Mouse (Mus musculus): ENCODE measurements around the gene Shc4. TPM values are rescaled to one million over a fixed set of nuclear protein-coding genes. Genes with fewer than 3 reads are reported as not detected.

Shc4 gene
- total and polyA plus RNA-seq, 3 experiments = 0.31 to 0.77 (median 0.44) TPM

DNA sequence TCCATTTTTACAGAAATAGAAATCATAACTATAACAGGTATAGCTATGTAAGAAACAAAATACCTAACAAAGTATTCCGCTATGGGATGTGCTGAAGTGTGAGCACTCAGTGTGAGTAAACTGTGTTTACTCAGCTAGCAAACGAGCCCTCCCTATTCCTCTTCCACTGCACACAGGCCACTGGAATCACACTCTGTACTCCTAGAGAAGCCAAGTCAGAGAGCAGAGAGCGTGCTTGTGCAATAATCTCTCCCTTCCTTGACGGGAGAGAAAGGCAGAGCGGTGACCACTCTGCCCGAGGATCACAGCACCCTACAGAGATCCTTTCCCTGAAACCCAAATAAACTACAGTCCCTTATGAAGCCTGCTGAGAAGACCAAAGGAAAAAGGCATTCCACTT is 125.7 kb downstream of the Shc4 start:
- H3K9ac ChIP-seq (ENCODE audit: low read depth, low read length) = no peak overlapping the region
- intact Hi-C loops (cut with DNase I) = no loop called here
- no peak overlapping the region for H3K4me3 ChIP-seq
- no peak for TF ChIP-seq EP300 (IDR thresholded peaks at IDR 0.05; ENCODE audit: insufficient read depth, low read depth, low read length)
- TF ChIP-seq CTCF (IDR thresholded peaks at IDR 0.05) = no peak
- TF ChIP-seq POLR2A (IDR thresholded peaks at IDR 0.05; ENCODE audit: insufficient read depth, low read depth, low read length) = no peak
- no peaks in the 10 kb centered on the region for H3K36me3 ChIP-seq (ENCODE audit: control insufficient read depth, insufficient read depth, low read length)
- DNase-seq = no peak
- WGBS = 76% methylated on average over 6 of the region's 6 CpGs
- H3K4me1 ChIP-seq (ENCODE audit: control insufficient read depth, insufficient read depth, low read length) = no peaks in the 10 kb centered on the region
- no peaks in the 10 kb centered on the region for H3K79me2 ChIP-seq (replicated peaks; ENCODE audit: control insufficient read depth, insufficient read depth, low read length)
- no peaks in the 10 kb centered on the region for H3K27me3 ChIP-seq (ENCODE audit: control insufficient read depth, insufficient read depth, low read length)
- H3K27ac ChIP-seq = no peak overlapping the region

DNA sequence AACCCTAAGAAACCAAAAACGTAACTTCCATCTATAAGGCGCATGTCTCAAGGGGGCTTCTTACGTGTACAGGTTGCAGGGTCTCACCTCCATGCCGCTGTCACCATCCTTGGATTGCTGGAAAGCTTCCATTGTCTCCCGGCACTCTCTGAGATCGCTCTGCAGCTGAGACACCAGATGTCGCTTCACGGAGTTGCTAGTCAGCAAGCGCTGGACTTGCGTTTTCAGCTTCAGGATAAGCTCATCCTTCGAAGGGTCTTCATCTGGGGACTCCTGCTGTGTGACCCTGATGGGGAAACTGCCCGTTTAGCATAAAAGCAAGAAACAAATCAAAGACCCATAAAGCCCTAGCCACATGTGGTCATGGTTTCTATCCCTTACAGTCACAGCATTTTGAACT is 129.2 kb downstream of the Shc4 start:
- H3K27ac ChIP-seq = no peak overlapping the region
- no peak for DNase-seq
- TF ChIP-seq CTCF (IDR thresholded peaks at IDR 0.05) (no peak), POLR2A (IDR thresholded peaks at IDR 0.05; ENCODE audit: insufficient read depth, low read depth, low read length) (no peak), EP300 (IDR thresholded peaks at IDR 0.05; ENCODE audit: insufficient read depth, low read depth, low read length) (no peak)
- H3K4me3 ChIP-seq = no peak overlapping the region
- H3K27me3 ChIP-seq (ENCODE audit: control insufficient read depth, insufficient read depth, low read length) = no peaks in the 10 kb centered on the region
- intact Hi-C loops (cut with DNase I) = no loop called here
- no peaks in the 10 kb centered on the region for H3K36me3 ChIP-seq (ENCODE audit: control insufficient read depth, insufficient read depth, low read length)
- no peak overlapping the region for H3K9ac ChIP-seq (ENCODE audit: low read depth, low read length)
- 96% methylated on average over 12 of the region's 12 CpGs for WGBS
- H3K79me2 ChIP-seq (replicated peaks; ENCODE audit: control insufficient read depth, insufficient read depth, low read length) = no peaks in the 10 kb centered on the region
- H3K4me1 ChIP-seq (ENCODE audit: control insufficient read depth, insufficient read depth, low read length) = no peaks in the 10 kb centered on the region

DNA sequence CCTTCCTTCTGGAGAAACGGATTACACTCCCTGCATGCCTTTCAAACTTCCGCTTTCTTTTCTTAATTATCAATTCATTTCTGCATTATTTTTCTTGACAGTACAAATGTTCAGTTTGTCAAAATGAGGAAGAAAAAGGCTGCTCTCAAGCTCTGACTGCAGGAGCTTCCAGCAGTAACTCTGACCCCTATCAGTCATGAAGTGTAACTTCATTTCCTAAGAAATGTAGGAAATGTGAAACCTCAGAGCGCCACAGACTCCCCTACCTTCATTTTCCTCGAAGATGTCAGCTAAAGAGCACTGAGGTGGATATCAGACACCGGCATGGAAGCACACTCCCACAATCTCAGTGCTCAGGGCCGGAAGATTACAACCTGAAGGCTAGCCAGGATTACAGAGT is 129.9 kb downstream of the Shc4 start:
- no peaks in the 10 kb centered on the region for H3K36me3 ChIP-seq (ENCODE audit: control insufficient read depth, insufficient read depth, low read length)
- no peaks in the 10 kb centered on the region for H3K27me3 ChIP-seq (ENCODE audit: control insufficient read depth, insufficient read depth, low read length)
- intact Hi-C loops (cut with DNase I) = no loop called here
- H3K4me3 ChIP-seq = no peak overlapping the region
- H3K4me1 ChIP-seq (ENCODE audit: control insufficient read depth, insufficient read depth, low read length) = no peaks in the 10 kb centered on the region
- TF ChIP-seq POLR2A (IDR thresholded peaks at IDR 0.05; ENCODE audit: insufficient read depth, low read depth, low read length) (no peak), CTCF (IDR thresholded peaks at IDR 0.05) (peak; percentile 63)
- no peak overlapping the region for H3K9ac ChIP-seq (ENCODE audit: low read depth, low read length)
- no peak for DNase-seq
- 48% methylated on average over 6 of the region's 6 CpGs for WGBS
- H3K79me2 ChIP-seq (replicated peaks; ENCODE audit: control insufficient read depth, insufficient read depth, low read length) = no peaks in the 10 kb centered on the region
- H3K27ac ChIP-seq = no peak overlapping the region

DNA sequence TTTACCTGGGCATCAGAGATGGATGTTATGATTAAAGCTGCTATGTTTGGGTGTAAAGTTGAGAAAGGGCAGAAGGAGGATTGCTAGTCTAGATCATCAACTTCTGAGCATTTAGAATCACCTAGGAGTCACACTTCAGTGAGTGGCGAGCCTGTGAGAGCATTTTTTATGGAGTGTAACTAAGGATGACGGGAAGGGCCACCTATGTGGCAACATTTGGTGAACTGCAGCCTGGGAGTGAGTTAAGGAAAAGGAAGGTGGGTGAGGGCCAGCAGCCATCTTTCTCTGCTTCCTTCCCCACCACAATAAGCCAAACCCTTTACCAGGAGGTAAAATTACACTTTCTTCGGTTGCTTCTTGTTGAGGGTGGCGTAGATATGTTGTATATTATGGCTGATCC is 132.1 kb downstream of the Shc4 start:
- H3K27ac ChIP-seq = no peak overlapping the region
- no peaks in the 10 kb centered on the region for H3K27me3 ChIP-seq (ENCODE audit: control insufficient read depth, insufficient read depth, low read length)
- H3K36me3 ChIP-seq (ENCODE audit: control insufficient read depth, insufficient read depth, low read length) = no peaks in the 10 kb centered on the region
- over 99% methylated on average over 4 of the region's 4 CpGs for WGBS
- intact Hi-C loops (cut with DNase I) = no loop called here
- no peak overlapping the region for H3K4me3 ChIP-seq
- H3K9ac ChIP-seq (ENCODE audit: low read depth, low read length) = no peak overlapping the region
- H3K79me2 ChIP-seq (replicated peaks; ENCODE audit: control insufficient read depth, insufficient read depth, low read length) = no peaks in the 10 kb centered on the region
- DNase-seq = no peak
- H3K4me1 ChIP-seq (ENCODE audit: control insufficient read depth, insufficient read depth, low read length) = no peaks in the 10 kb centered on the region
- TF ChIP-seq CTCF (IDR thresholded peaks at IDR 0.05) = no peak
- no peak for TF ChIP-seq EP300 (IDR thresholded peaks at IDR 0.05; ENCODE audit: insufficient read depth, low read depth, low read length)
- no peak for TF ChIP-seq POLR2A (IDR thresholded peaks at IDR 0.05; ENCODE audit: insufficient read depth, low read depth, low read length)

DNA sequence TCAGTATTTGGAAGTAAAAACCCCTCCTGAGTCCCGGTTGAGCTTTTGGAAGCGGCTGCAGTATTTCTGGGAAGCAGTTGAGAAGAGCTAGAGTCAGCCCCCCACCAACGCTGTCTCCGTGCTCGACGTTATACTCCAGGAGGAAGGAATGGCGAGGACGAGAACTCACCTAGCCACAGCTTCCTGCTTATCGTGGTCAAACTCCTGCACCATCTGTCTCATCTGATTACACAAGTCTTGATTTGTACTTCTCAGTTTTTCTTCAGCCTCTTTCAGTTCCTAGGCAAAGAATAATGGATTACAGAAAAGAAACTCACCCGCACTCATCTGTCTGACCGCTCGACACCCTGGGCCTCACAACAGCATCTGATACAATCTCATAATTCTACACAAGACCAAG is 134.7 kb downstream of the Shc4 start:
- H3K4me1 ChIP-seq (ENCODE audit: control insufficient read depth, insufficient read depth, low read length) = no peaks in the 10 kb centered on the region
- no peaks in the 10 kb centered on the region for H3K27me3 ChIP-seq (ENCODE audit: control insufficient read depth, insufficient read depth, low read length)
- intact Hi-C loops (cut with DNase I) = no loop called here
- no peaks in the 10 kb centered on the region for H3K79me2 ChIP-seq (replicated peaks; ENCODE audit: control insufficient read depth, insufficient read depth, low read length)
- WGBS = 92% methylated on average over 12 of the region's 12 CpGs
- DNase-seq = no peak
- no peaks in the 10 kb centered on the region for H3K36me3 ChIP-seq (ENCODE audit: control insufficient read depth, insufficient read depth, low read length)
- H3K27ac ChIP-seq = no peak overlapping the region
- TF ChIP-seq POLR2A (IDR thresholded peaks at IDR 0.05; ENCODE audit: insufficient read depth, low read depth, low read length) (no peak), CTCF (IDR thresholded peaks at IDR 0.05) (no peak), EP300 (IDR thresholded peaks at IDR 0.05; ENCODE audit: insufficient read depth, low read depth, low read length) (no peak)
- H3K4me3 ChIP-seq = no peak overlapping the region
- no peak overlapping the region for H3K9ac ChIP-seq (ENCODE audit: low read depth, low read length)

DNA sequence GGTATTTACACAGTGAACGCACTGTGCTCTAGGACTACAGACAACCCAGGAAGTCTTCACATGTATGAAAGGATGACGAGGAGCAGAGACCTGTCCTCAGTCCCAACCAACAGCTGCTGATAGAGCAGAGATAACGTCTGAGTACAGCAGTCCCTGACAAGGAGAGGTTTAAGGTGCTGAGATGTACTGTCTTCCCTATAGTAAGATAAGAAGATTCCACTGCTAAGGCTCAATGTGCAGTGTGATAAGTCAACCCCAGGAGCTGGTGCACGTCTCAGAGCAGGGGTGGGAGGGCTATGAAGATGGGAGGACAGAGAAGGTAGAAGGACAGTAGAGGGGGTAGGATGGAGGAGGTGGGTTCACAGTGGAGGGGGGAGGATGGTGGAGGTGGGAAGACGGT is 142.9 kb downstream of the Shc4 start:
- TF ChIP-seq EP300 (IDR thresholded peaks at IDR 0.05; ENCODE audit: insufficient read depth, low read depth, low read length) (no peak), POLR2A (IDR thresholded peaks at IDR 0.05; ENCODE audit: insufficient read depth, low read depth, low read length) (no peak), CTCF (IDR thresholded peaks at IDR 0.05) (no peak)
- intact Hi-C loops (cut with DNase I) = no loop called here
- H3K4me1 ChIP-seq (ENCODE audit: control insufficient read depth, insufficient read depth, low read length) = no peaks in the 10 kb centered on the region
- no peaks in the 10 kb centered on the region for H3K79me2 ChIP-seq (replicated peaks; ENCODE audit: control insufficient read depth, insufficient read depth, low read length)
- DNase-seq = no peak
- H3K27ac ChIP-seq = no peak overlapping the region
- H3K9ac ChIP-seq (ENCODE audit: low read depth, low read length) = no peak overlapping the region
- H3K4me3 ChIP-seq = no peak overlapping the region
- no peaks in the 10 kb centered on the region for H3K27me3 ChIP-seq (ENCODE audit: control insufficient read depth, insufficient read depth, low read length)
- 84% methylated on average over 5 of the region's 5 CpGs for WGBS
- no peaks in the 10 kb centered on the region for H3K36me3 ChIP-seq (ENCODE audit: control insufficient read depth, insufficient read depth, low read length)

All from heart, adult 2 months (tissue).